Mouse (Mus musculus) MEL-GATA-1-ER (cell line): ENCODE results near the gene C1qtnf6.

Source experiments
- DNase-seq: peaks from one replicate; pipeline ENCODE4 v3.0.0-alpha.2; 2012; ENCODE audit warnings: low read depth; ENCODE audit errors: extremely low read depth

C1qtnf6 gene

GRCm38 (mm10) chr15:78481448-78482000, 49.7 kb downstream of the C1qtnf6 start:
- no peak for DNase-seq

GRCm38 (mm10) chr15:78480991-78481390, 50.2 kb downstream of the C1qtnf6 start:
- DNase-seq, result no peak

- no peak for DNase-seq
Observed at GRCm38 (mm10) chr15:78480111-78480510, 51.1 kb downstream of the C1qtnf6 start.

- DNase-seq, result no peak
Observed at GRCm38 (mm10) chr15:78479470-78479869, 51.7 kb downstream of the C1qtnf6 start.

DNA sequence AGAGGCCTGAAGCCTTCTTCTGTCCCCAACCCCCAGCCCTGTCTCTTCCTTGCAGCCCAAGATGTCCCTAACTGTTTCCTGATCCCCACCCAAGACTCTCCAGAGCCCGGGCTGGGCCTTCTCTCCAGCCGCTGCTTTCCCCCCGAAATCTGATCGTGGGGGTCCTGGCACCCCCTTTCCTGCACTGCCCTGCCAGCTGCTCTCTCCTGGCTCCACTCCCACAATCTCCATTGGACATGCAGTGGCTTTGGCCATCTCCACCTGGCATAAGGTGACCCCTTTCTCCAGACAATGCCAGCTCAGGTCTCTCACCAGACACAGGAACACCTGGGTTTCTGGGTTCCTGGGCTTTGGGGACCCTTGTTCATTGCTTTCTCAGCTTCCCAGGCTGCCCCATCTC, 53.1 kb downstream of the C1qtnf6 start:
- DNase-seq, result no peak

DNA sequence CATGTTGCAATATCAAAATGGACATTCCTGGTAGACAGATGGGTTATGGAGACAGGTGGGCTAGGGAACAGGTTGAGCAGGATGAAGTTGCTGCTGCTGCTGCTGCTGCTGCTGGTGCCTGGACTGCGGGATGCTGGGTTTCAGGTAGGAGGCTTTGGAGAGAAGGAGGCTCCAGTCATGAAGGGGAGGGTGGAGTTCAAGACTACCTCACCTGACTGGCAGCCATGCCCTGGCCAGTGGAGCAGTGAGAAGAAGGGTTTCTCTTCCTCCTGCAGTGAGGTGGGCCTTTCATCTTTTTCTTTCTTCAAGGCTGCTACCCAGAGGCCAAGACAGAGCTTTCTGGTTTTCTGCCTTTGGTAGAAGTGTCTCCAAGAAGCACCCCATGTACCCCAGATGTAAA, 54.3 kb downstream of the C1qtnf6 start:
- no peak for DNase-seq

- DNase-seq, result no peak
Observed at GRCm38 (mm10) chr15:78475604-78476031, 55.6 kb downstream of the C1qtnf6 start.

GRCm38 (mm10) chr15:78473442-78473841, 57.8 kb downstream of the C1qtnf6 start:
- no peak for DNase-seq
